Mouse (Mus musculus): ENCODE measurements around the gene Klhl21.

DNA sequence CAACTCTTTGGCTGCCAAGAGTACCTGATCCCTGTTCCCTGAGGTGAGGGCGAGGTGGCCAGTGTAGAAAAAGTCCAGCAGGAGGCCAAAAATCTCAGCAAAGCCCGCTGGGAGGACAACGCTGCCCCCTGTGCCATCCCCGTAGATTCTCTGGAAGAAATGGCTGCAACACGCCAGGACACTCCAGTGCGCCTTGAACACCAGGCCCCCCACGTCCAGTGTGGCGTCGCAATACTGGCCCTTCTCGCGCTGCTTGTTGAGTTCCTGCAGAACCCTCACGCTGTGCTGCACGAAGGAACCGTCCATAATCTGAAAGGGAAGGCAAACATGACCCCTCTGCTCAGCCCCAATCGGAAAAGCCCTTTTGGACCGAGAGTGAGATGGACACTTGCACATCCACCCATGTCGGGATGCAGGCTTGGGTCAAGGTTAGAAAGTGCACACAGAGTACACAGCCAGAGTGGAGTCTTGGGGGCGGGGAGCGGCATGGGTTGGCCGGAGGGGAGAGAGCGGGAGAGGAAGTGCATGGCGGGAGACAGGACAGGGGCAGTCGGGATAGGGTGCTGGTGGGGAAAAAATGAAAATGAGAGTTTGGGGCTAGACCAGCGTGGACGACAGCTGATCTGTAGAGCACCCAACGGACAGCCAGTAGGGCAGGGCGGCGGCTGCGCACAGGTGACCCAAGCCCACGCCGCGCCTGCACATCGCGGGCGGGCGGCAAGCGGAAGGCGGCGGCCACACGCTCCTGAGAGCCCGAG lies 18.3 kb downstream of the Klhl21 start:
- no peak for TF ChIP-seq CTCF (IDR thresholded peaks at IDR 0.05; ENCODE audit: insufficient read depth, low read depth, low read length)
- no peak for TF ChIP-seq POLR2A (IDR thresholded peaks at IDR 0.05; ENCODE audit: insufficient read depth, low read depth, low read length)

All from olfactory bulb, adult 2 months (tissue).